Mouse (Mus musculus) hindbrain, embryonic 14.5 days (tissue): Measurements from ENCODE around the gene Nabp2. TPM values are rescaled to one million over a fixed set of nuclear protein-coding genes. Genes with fewer than 3 reads are reported as not detected.

Experiments
- ATAC-seq: fragments of 200-750 bp; cut with Nextera tagmentation; 2 replicates; pipeline ENCODE4 v1.8.0; 2017; ENCODE audit warnings: moderate number of reproducible peaks, mild to moderate bottlenecking, moderate TSS enrichment, moderate library complexity; ENCODE audit not compliant: low FRiP score
- DNase-seq: peaks from one replicate; pipeline ENCODE4 v3.0.0-alpha.2; 2015; ENCODE audit warnings: low spot score
- H3K27ac ChIP-seq: fragments of 300-500 bp; sonication (generic); 2 replicates; pipeline ENCODE4 v1.5.1; 2014; ENCODE audit warnings: mild to moderate bottlenecking, moderate library complexity
- H3K27me3 ChIP-seq: fragments of 300-500 bp; sonication (generic); 2 replicates; pipeline ENCODE4 v1.6.1; 2014; ENCODE audit warnings: mild to moderate bottlenecking, low read length, mixed read lengths; ENCODE audit not compliant: control insufficient read depth, insufficient read depth
- H3K36me3 ChIP-seq: fragments of 300-500 bp; sonication (generic); replicated peaks from 2 replicates; pipeline ENCODE4 v1.6.1; 2014; ENCODE audit not compliant: control insufficient read depth, insufficient read depth
- H3K4me1 ChIP-seq: fragments of 300-500 bp; sonication (generic); replicated peaks from 2 replicates; pipeline ENCODE4 v1.6.1; 2014; ENCODE audit warnings: antibody characterized with exemption, low read length, mixed read lengths; ENCODE audit not compliant: control insufficient read depth, insufficient read depth
- H3K4me2 ChIP-seq: fragments of 300-500 bp; sonication (generic); replicated peaks from 2 replicates; pipeline ENCODE4 v1.6.1; 2014; ENCODE audit warnings: mild to moderate bottlenecking, moderate library complexity
- H3K4me3 ChIP-seq: fragments of 300-500 bp; sonication (generic); replicated peaks from 2 replicates; pipeline ENCODE4 v1.5.1; 2014; ENCODE audit warnings: mild to moderate bottlenecking, low read length
- H3K9ac ChIP-seq: fragments of 300-500 bp; sonication (generic); 2 replicates; pipeline ENCODE4 v1.6.1; 2014
- H3K9me3 ChIP-seq: fragments of 300-500 bp; sonication (generic); 2 replicates; pipeline ENCODE4 v1.6.1; 2016; ENCODE audit warnings: low read length; ENCODE audit not compliant: control insufficient read depth
- WGBS: fragments of 180-500 bp; shearing (Covaris S2); extraction: QIAGEN DNeasy Blood & Tissue Kit; methylation state at CpG from one replicate; pipeline ENCODE4 v1.1.7; 2014; 5-methylcytosine and 5-hydroxymethylcytosine counted together
- polyA plus RNA-seq: library from polyadenylated mRNA; unstranded; fragments of >200 nt; fragmentation: Nextera tagmentation; extraction: Ambion mirVana; gene quantifications from 2 replicates; pipeline ENCODE4 v1.2.1, GENCODE M21; 2014

Nabp2 gene
- polyA plus RNA-seq, 1 experiment from 2014 or later, result 134 TPM

DNA sequence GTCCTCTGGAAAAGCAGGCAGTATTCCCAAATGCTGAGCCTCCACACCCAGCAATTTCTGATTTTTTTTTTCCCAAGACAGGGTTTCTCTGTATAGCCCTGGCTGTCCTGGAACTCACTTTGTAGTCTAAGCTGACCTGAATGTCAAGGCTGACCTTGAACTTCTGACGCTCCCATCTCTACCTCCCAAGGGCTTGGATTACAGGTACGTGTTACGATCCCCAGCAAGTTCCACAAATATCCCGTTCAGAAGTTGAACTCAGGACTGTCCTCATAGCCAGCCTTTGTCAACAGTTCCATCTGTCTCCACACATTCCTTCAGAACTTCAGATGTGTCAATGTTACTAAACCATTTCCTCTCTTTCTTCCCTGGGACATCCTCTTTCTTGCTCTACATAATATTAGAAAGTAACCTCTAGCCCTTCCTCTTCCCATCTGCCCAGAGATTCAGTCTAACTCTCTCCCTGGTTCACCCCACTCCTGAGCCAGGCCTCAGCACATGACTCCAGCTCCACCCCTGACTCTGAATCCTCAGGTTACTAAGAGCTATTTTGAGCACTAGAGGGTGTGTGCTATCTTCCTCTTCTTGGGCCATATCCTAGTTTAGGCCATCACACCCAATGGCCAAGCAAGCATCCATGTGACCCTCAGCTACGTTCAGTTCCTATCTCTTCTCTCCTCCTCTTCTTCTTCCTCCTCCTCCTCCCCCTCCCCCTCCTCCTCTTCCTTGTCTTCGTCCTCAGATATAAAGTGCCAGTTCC lies 38.1 kb downstream of the Nabp2 start:
- Histone ChIP-seq H3K27ac (no peak overlapping the region), H3K4me2 (no peak overlapping the region), H3K9ac (no peak overlapping the region), H3K9me3 (no peaks in the 10 kb centered on the region), H3K27me3 (no peaks in the 10 kb centered on the region), H3K36me3 (peaks cover under 1% of the 10 kb centered on the region; the same call in 1 of the 2 replicates), H3K4me3 (no peak overlapping the region), H3K4me1 (peaks cover 18% of the 10 kb centered on the region)
- ATAC-seq, result no peak
- no peak for DNase-seq
- 85% methylated on average over 6 of the region's 6 CpGs for WGBS

DNA sequence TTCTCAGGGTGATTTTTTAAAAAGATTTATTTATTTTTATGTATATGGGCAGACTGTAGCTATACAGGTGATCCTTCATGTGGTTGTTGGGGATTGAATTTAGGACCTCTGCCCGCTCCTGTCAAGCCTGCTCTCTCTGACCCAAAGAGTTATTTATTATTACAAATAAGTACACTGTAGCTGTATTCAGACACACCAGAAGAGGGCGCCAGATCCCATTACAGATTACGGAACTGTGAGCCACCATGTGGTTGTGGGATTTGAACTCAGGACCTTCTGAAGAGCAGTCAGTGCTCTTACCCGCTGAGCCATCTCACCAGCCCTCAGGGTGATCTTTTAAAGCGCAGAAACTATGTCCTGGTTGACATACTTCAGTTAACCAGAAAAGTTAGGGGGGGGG lies 39.1 kb downstream of the Nabp2 start:
- no peak overlapping the region for H3K4me2 ChIP-seq
- no peaks in the 10 kb centered on the region for H3K27me3 ChIP-seq
- no peak overlapping the region for H3K4me3 ChIP-seq
- DNase-seq (no peak), ATAC-seq (no peak)
- 82% methylated on average over 5 of the region's 5 CpGs for WGBS
- H3K9me3 ChIP-seq, result no peaks in the 10 kb centered on the region
- H3K36me3 ChIP-seq, result no peaks in the 10 kb centered on the region
- H3K4me1 ChIP-seq, result peaks cover 22% of the 10 kb centered on the region
- no peak overlapping the region for H3K27ac ChIP-seq
- H3K9ac ChIP-seq, result no peak overlapping the region

DNA sequence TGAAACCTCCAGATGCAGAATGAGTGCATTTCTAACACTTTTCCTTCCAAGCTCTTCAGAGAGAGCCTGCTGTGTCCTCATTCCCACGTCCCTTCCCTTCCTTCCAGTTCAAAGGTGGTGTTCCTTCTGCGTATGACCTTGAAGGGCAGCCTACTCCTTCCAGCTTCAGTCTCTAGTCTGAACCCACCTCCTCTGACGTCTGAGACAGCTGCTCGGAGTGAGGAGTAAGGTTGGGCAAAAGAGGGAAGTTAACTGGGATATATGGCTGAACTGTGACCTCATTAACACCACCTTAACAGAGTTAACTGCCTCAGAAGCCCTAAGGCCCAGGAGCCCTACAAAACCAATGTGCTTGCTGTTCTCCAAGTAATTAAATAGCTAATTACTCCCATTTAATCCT lies 40.7 kb downstream of the Nabp2 start:
- H3K9me3 ChIP-seq, result no peaks in the 10 kb centered on the region
- DNase-seq, result no peak
- H3K4me2 ChIP-seq, result no peak overlapping the region
- H3K4me3 ChIP-seq, result no peak overlapping the region
- 0 out of 2 replicates have a peak, but pooled peaks cover 4% of the 10 kb centered on the region for H3K36me3 ChIP-seq
- H3K27ac ChIP-seq, result no peak overlapping the region
- no peak overlapping the region for H3K9ac ChIP-seq
- H3K27me3 ChIP-seq, result no peaks in the 10 kb centered on the region
- ATAC-seq, result no peak
- H3K4me1 ChIP-seq, result peaks cover 15% of the 10 kb centered on the region
- 62% methylated on average over 4 of the region's 4 CpGs for WGBS

DNA sequence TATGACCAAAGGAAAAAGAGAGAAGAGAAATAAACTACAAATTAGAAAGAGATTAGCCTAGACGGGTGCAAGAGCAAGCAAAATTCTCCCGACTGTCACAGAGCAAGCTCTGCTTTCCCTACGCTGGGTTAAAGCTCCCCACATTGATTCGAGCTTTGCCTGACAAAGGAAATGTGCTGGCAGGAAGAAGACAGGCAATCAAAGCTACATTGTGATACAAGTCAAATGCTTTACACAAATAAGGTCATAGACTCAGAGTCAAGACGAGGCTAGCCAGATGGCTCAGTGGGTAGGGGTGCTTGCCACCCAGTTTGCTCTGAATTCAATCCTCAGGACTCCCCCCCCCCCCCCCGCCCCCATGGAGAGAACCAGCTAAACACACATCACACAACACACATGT lies 41.3 kb downstream of the Nabp2 start:
- no peaks in the 10 kb centered on the region for H3K9me3 ChIP-seq
- no peak overlapping the region for H3K4me2 ChIP-seq
- no peaks in the 10 kb centered on the region for H3K27me3 ChIP-seq
- ATAC-seq (no peak), DNase-seq (no peak)
- no peak overlapping the region; the same call in 1 of the 2 replicates for H3K27ac ChIP-seq
- no peak overlapping the region for H3K4me3 ChIP-seq
- peaks cover 15% of the 10 kb centered on the region for H3K4me1 ChIP-seq
- no peak overlapping the region for H3K9ac ChIP-seq
- WGBS, result 57% methylated on average over 5 of the region's 6 CpGs
- H3K36me3 ChIP-seq, result peaks cover 8% of the 10 kb centered on the region; the same call in 1 of the 2 replicates

DNA sequence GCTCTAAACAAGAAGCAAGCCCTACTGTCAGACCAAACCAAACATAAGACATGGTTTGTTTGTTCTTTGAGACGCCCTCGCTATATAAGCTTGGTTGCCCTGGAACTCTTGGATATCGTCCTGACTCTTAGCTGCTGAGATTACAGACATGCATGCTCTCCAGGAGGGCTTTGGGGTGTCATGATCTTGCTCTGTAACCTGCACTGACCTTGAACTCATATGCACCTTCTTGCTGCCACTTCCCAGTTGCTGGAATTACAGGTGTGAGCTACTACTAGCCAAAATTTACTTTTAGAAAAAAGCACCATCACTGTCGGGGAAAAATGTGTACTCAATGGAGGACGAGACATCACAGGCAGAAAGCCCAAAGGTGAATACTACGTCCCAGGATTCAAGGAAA lies 41.7 kb downstream of the Nabp2 start:
- H3K4me3 ChIP-seq, result peak overlapping the region; percentile 68
- 80% methylated on average over 6 of the region's 6 CpGs for WGBS
- ATAC-seq, result no peak

DNA sequence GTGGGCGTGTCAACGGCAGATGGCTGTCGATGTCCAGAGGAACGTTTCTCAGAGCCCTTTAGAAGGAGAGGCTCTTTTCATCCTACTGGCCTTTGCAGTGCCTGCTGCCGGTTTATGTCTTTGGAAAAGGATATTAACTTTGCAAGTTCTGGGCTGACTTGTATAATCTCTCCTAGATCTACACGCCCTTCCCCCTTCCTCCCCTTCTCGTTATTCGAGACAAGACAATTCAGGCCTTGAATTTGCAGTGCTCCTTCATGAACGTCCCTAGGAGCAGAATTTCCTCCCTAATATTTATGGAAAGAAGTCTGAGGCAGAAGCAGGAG lies 42.1 kb downstream of the Nabp2 start:
- Histone ChIP-seq H3K27me3 (no peaks in the 10 kb centered on the region), H3K4me3 (peak overlapping the region; percentile 68), H3K4me2 (peak overlapping the region; percentile 61), H3K27ac (peak overlapping the region; percentile 96), H3K4me1 (peaks cover 15% of the 10 kb centered on the region), H3K9me3 (no peaks in the 10 kb centered on the region), H3K9ac (peak overlapping the region; percentile 76), H3K36me3 (peaks cover 17% of the 10 kb centered on the region)
- DNase-seq, result no peak
- 2% methylated on average over 9 of the region's 9 CpGs for WGBS
- no peak for ATAC-seq

More for the DNA sequence above, 41.7 kb downstream of the Nabp2 start:
- no peaks in the 10 kb centered on the region for H3K9me3 ChIP-seq
- H3K4me1 ChIP-seq, result peaks cover 15% of the 10 kb centered on the region
- DNase-seq, result no peak
- peak overlapping the region; percentile 61 for H3K4me2 ChIP-seq
- H3K36me3 ChIP-seq, result peaks cover 12% of the 10 kb centered on the region; the same call in 1 of the 2 replicates
- H3K27ac ChIP-seq, result peak overlapping the region; percentile 96
- peak overlapping the region; percentile 76 for H3K9ac ChIP-seq
- no peaks in the 10 kb centered on the region for H3K27me3 ChIP-seq

DNA sequence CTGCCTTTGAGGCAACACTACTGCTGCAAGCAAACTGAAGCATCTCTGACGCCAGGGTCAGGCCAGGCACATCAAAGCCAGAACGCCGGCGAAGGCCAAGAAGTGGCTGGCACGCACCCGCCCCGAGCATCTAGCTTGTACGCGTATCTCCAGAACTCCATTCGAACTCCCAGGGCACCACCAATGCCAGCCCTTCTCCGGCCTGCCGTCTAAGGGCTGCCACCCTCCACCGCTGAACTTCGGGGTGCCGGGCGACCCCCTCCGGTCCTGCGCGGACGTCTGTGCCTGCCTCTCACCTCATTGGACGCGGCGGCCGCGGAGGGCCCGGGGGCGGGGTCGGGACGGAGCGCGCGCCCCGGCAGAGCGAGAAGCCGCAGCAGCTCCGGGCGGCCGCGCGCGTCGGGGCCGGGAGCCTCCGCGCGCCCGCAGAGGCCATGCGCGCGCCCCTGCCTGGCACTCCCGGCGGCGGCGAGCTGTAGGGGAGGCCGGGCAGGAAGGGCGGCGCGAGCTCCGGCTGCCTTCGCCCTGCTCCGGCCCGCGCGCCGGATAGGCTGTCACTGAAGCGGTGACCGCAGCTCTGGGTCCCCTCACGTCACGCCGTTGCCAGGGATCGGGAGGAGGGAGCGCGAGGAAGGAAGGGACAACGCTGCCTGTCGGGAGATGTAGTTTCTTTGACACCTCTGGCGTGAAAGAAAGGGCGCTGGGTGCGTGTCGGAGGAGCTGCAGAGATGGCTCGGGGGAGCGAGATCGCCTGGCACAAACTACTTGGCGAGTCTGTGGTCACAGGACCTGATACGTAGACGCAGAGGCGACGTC lies 42.7 kb downstream of the Nabp2 start, which contains the start of gene Coq10a:
Gene Coq10a, minus strand, starts transcription at position 596 of the 816 bp plus-strand sequence.
- Histone ChIP-seq H3K27me3 (no peaks in the 10 kb centered on the region), H3K27ac (peak within 1 kb of the TSS; percentile 96), H3K4me2 (peak within 1 kb of the TSS; percentile 61), H3K9ac (peak within 1 kb of the TSS; percentile 76), H3K4me1 (peaks cover 15% of the 10 kb centered on the region), H3K9me3 (no peaks in the 10 kb centered on the region), H3K36me3 (peaks cover 21% of the 10 kb centered on the region), H3K4me3 (peak within 1 kb of the TSS; percentile 68)
- ATAC-seq, result peak; percentile 94
- 0% methylated on average over 75 of the region's 87 CpGs for WGBS
- peak; percentile 88 for DNase-seq

DNA sequence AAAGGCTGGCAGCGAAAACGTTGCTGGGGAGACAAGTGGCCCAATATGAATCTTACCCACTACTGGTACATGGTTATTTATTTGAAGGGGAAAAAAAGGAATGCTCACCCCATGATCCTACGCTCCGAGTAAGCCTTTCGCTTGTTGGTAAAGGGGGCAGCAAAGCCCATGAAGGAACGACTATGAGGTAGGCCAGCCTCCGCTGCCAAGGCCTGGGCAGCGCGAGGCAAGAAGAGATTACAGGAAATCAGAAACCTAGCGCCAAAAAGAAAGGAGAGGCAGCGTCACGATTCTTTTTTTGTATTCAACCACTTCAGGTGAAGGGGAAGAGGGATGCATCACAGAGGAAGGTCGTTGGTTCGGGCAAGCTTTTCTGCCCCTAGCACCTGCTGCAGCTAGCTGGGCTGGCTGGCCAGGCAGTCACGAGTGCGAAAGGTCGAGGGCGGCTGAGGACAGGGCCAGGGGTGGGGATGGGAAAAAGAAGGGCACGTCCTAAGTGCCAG lies 43.3 kb downstream of the Nabp2 start:
- Histone ChIP-seq H3K4me2 (peak overlapping the region; percentile 61), H3K4me1 (peaks cover 15% of the 10 kb centered on the region), H3K27ac (peak overlapping the region; percentile 96), H3K27me3 (no peaks in the 10 kb centered on the region), H3K9me3 (no peaks in the 10 kb centered on the region), H3K9ac (peak overlapping the region; percentile 76), H3K36me3 (peaks cover 28% of the 10 kb centered on the region), H3K4me3 (peak overlapping the region; percentile 68)
- ATAC-seq, result no peak
- DNase-seq, result peak; percentile 31
- WGBS, result 16% methylated on average over 19 of the region's 19 CpGs

DNA sequence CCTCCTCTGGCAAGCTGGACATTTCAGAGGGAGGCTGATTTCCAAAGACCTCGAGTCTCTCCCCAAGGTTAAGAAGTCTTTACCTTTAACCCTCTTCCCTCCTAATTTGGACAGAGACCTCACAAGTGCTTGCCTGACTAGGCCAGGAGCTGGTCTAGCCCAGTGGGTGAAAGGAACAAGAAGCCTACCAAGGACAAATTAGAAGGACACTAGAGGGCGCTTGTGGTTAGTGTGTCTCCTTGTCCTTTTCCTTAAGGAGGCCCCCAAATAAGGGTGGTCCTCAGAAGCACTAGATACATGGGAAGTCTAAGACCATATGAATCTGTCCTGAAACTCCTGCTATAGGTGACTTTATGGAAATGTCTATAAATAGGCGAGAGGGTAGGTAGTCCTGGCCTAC lies 48.7 kb downstream of the Nabp2 start:
- H3K27ac ChIP-seq, result no peak overlapping the region

More for the DNA sequence above, 48.7 kb downstream of the Nabp2 start:
- H3K36me3 ChIP-seq, result peaks cover 81% of the 10 kb centered on the region
- DNase-seq (peak; percentile 74), ATAC-seq (no peak)
- H3K9me3 ChIP-seq, result no peaks in the 10 kb centered on the region
- no peaks in the 10 kb centered on the region for H3K27me3 ChIP-seq
- no peak overlapping the region for H3K4me3 ChIP-seq
- H3K4me2 ChIP-seq, result no peak overlapping the region
- peaks cover 4% of the 10 kb centered on the region for H3K4me1 ChIP-seq
- H3K9ac ChIP-seq, result no peak overlapping the region
- WGBS, result 52% methylated on average over 3 of the region's 3 CpGs
